Mouse (Mus musculus): Measurements from ENCODE around the gene Gmeb2. TPM values are rescaled to one million over a fixed set of nuclear protein-coding genes. Genes with fewer than 3 reads are reported as not detected.

Gene Gmeb2
- total RNA-seq, 2 experiments from 2014 or later, result 6.1 to 6.3 TPM

- DNase-seq, result no peak
Observed at GRCm38 (mm10) chr2:181227122-181227521, 60.7 kb downstream of the Gmeb2 start.

- DNase-seq, result no peak
Observed at GRCm38 (mm10) chr2:181224994-181225393, 62.8 kb downstream of the Gmeb2 start.

GRCm38 (mm10) chr2:181220361-181220760 is 67.5 kb downstream of the Gmeb2 start:
- no peak for DNase-seq

- DNase-seq, result peak; percentile 73
Observed at GRCm38 (mm10) chr2:181219538-181220216, 68.2 kb downstream of the Gmeb2 start, which contains the start of gene Fndc11. Gene Fndc11, plus strand, starts transcription at chr2:181220013.

GRCm38 (mm10) chr2:181218881-181219485 is 68.9 kb downstream of the Gmeb2 start:
- no peak for DNase-seq

GRCm38 (mm10) chr2:181216037-181216436 is 71.8 kb downstream of the Gmeb2 start:
- no peak for DNase-seq

GRCm38 (mm10) chr2:181213021-181213445 is 74.8 kb downstream of the Gmeb2 start, which contains the start of gene Srms:
Gene Srms, minus strand, starts transcription at chr2:181213185.
- no peak for DNase-seq

- DNase-seq, result no peak
Observed at GRCm38 (mm10) chr2:181212389-181213020, 75.3 kb downstream of the Gmeb2 start.

DNA sequence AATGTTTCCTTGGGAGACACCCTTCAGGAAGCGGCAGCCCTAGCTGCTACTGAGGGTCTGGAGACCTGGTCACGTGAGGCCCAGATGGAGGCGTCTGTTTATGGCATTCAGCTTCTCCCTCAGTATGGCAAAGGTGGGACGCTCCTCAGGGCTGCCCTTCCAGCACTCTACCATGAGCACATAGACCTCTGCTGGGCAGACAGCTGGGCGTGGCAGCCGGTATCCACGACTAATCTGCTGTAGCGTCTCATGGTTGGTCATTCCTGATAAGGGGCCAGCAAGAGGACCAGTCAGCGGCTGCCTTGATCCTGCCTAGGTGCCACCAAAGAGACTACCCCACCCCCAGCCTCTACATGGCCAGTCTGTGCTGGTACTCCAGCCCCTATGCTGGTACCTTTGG is 81.7 kb downstream of the Gmeb2 start:
- no peak for DNase-seq

- no peak for DNase-seq
Observed at GRCm38 (mm10) chr2:181205678-181206077, 82.2 kb downstream of the Gmeb2 start.

- no peak for DNase-seq
Observed at GRCm38 (mm10) chr2:181202886-181203285, 84.9 kb downstream of the Gmeb2 start.

DNA sequence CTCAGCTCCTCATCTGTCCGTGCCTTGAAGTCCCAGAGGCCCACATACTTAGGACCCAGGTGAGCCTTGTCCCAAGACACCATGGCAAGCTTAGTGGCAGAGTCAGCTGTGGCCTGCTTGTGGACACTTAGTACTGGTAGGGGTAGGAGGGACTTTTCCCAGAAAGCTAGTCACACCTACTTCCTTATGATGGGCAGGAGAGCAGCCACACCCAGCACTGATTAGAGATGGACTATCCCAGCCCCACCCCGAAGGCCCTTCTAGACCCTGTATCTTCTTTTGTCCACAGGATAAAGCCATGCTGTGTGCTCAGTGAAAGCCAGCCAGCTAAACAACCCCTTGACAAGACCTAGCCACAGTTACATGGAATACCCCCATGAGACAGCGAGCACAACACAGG is 85.4 kb downstream of the Gmeb2 start, which contains the start of gene Ptk6:
Gene Ptk6, minus strand, starts transcription at position 368 of the 400 bp plus-strand sequence.
- DNase-seq, result no peak

DNA sequence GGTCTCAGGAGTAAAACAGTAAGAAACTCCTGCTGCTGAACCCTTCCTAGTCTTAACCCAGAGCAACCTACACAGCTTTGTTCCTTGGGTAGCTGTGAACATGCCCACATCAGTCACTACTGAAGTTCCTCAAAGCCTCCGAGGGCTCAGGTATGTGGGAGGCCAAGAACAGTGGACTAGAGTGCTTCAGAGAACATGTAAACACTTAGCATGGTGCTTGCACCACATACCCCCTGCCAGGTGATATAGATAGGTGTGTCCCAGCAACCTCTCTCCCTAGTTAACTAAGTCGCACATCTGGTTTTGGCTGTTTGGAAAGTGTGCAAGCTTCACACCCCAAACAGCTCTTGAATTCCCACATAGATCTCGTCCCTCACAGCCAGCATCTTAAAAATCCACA is 86.2 kb downstream of the Gmeb2 start:
- DNase-seq, result no peak

Other genes with a start within 250 kb of the Gmeb2 start
- gene Chrna4, start 244.5 kb downstream of the Gmeb2 start, total RNA-seq (2021), result under 1 TPM in 1 of 2 experiments, not detected in 1; 0.54 TPM
- not detected for gene Kcnq2, start 152.7 kb downstream of the Gmeb2 start, total RNA-seq (2021)
- 1,000 to 10,000 TPM; 1,917 to 2,157 TPM for gene Eef1a2, start 131.0 kb downstream of the Gmeb2 start, total RNA-seq (2021)
- 10 to 100 TPM; 44.4 to 49.5 TPM for gene Ppdpf, start 100.8 kb downstream of the Gmeb2 start, total RNA-seq (2021)
- not detected for gene Ptk6, start 85.2 kb downstream of the Gmeb2 start, total RNA-seq (2021)
- gene Srms, start 74.8 kb downstream of the Gmeb2 start, total RNA-seq (2021), result under 1 TPM; 0.20 to 0.24 TPM
- not detected for gene Fndc11, start 68.0 kb downstream of the Gmeb2 start, total RNA-seq (2021)
- 1 to 10 TPM; 2.5 to 3.4 TPM for gene Helz2, start 46.0 kb downstream of the Gmeb2 start, total RNA-seq (2021)
- under 1 TPM in 1 of 2 experiments, not detected in 1; 0.32 TPM for gene Stmn3, start 26.5 kb upstream of the Gmeb2 start, total RNA-seq (2021)
- gene Rtel1, start 31.7 kb upstream of the Gmeb2 start, total RNA-seq (2021), result 10 to 100 TPM in 1 of 2 experiments, 1 to 10 TPM in 1; 9.9 to 14.9 TPM
- 10 to 100 TPM; 12.8 to 13.1 TPM for gene Zgpat, start 76.9 kb upstream of the Gmeb2 start, total RNA-seq (2021)
- 10 to 100 TPM; 25.0 to 29.3 TPM for gene Arfrp1, start 77.4 kb upstream of the Gmeb2 start, total RNA-seq (2021)
- gene Lime1, start 92.0 kb upstream of the Gmeb2 start, total RNA-seq (2021), result 1 to 10 TPM; 4.2 to 5.5 TPM
- gene Zbtb46, start 171.4 kb upstream of the Gmeb2 start, total RNA-seq (2021), result 1 to 10 TPM; 3.5 TPM
- gene Abhd16b, start 205.2 kb upstream of the Gmeb2 start, total RNA-seq (2021), result not detected
- gene Tpd52l2, start 209.1 kb upstream of the Gmeb2 start, total RNA-seq (2021), result 10 to 100 TPM; 46.1 to 48.2 TPM
- 10 to 100 TPM; 43.8 to 46.3 TPM for gene Dnajc5, start 232.4 kb upstream of the Gmeb2 start, total RNA-seq (2021)

Data from gastrocnemius, postnatal 25 days (tissue).